ENCODE assay signal across 8 mouse cellular contexts in genomic region chr4:115088611-115089338, GRCm38 (mm10). TPM values are rescaled to one million over a fixed set of nuclear protein-coding genes. Genes with fewer than 3 reads are reported as not detected.
DNase-seq lines count a peak whose midpoint lies in the region; ATAC-seq lines count a peak whose summit lies in the region.

Gene Pdzk1ip1, plus strand, starts transcription at chr4:115088708.

- no peaks in the 10 kb centered on the region for H3K9me3 ChIP-seq in forebrain, embryonic 11.5 days (ENCODE audit: control insufficient read depth, low read length)
- H3K9me3 ChIP-seq in forebrain, embryonic 14.5 days (replicated peaks; ENCODE audit: control insufficient read depth, low read length), result no peaks in the 10 kb centered on the region
- no peaks in the 10 kb centered on the region for H3K9me3 ChIP-seq in lung, embryonic 15.5 days

- WGBS in forebrain, embryonic 11.5 days, result 31% methylated on average over 11 of the region's 11 CpGs
- 25% methylated on average over 11 of the region's 11 CpGs for WGBS in forebrain, embryonic 14.5 days
- 15% methylated on average over 11 of the region's 11 CpGs for WGBS in lung, embryonic 15.5 days

- no peak within 1 kb of the TSS for H3K4me2 ChIP-seq in forebrain, embryonic 11.5 days (ENCODE audit: low read depth, low read length, severe bottlenecking)
- H3K4me2 ChIP-seq in forebrain, embryonic 14.5 days (ENCODE audit: low read length), result no peak within 1 kb of the TSS
- peak within 1 kb of the TSS; percentile 49 for H3K4me2 ChIP-seq in lung, embryonic 15.5 days

- peaks cover 2% of the 10 kb centered on the region; the same call in 1 of the 2 replicates for H3K27me3 ChIP-seq in forebrain, embryonic 11.5 days (ENCODE audit: control insufficient read depth, insufficient read depth, low read length)
- 0 out of 2 replicates have a peak, but pooled peaks cover 4% of the 10 kb centered on the region for H3K27me3 ChIP-seq in forebrain, embryonic 14.5 days (replicated peaks; ENCODE audit: control insufficient read depth, insufficient read depth, low read length)
- H3K27me3 ChIP-seq in lung, embryonic 15.5 days, result no peaks in the 10 kb centered on the region

- H3K36me3 ChIP-seq in forebrain, embryonic 11.5 days (ENCODE audit: control insufficient read depth, insufficient read depth, low read length), result no peaks in the 10 kb centered on the region
- no peaks in the 10 kb centered on the region for H3K36me3 ChIP-seq in forebrain, embryonic 14.5 days (ENCODE audit: control insufficient read depth, insufficient read depth, low read length)
- H3K36me3 ChIP-seq in lung, embryonic 15.5 days, result no peaks in the 10 kb centered on the region

- no peak within 1 kb of the TSS for H3K27ac ChIP-seq in forebrain, embryonic 11.5 days (ENCODE audit: low read depth, low read length)
- no peak within 1 kb of the TSS for H3K27ac ChIP-seq in forebrain, embryonic 14.5 days (ENCODE audit: low read depth, low read length)
- peak within 1 kb of the TSS; percentile 84 for H3K27ac ChIP-seq in lung, embryonic 15.5 days

- H3K4me3 ChIP-seq in forebrain, embryonic 11.5 days (ENCODE audit: low read depth, low read length), result no peak within 1 kb of the TSS
- no peak within 1 kb of the TSS for H3K4me3 ChIP-seq in forebrain, embryonic 14.5 days (ENCODE audit: low read depth, low read length)
- H3K4me3 ChIP-seq in lung, embryonic 15.5 days, result peak within 1 kb of the TSS; percentile 29

- DNase-seq in forebrain, embryonic 11.5 days (ENCODE audit: low spot score), result no peak
- DNase-seq in forebrain, embryonic 14.5 days (ENCODE audit: low spot score), result no peak
- peak; percentile 20 for DNase-seq in R1 (ENCODE audit: low read depth, low spot score)
- peak; percentile 89 to 91 for DNase-seq in kidney, adult 8-10 months
- no peak for DNase-seq in gastrocnemius, postnatal 4 days (ENCODE audit: low spot score in 2 of 2)
- no peak for DNase-seq in left cerebral cortex, postnatal 25 days (ENCODE audit: low spot score in 2 of 2)

- no peak for ATAC-seq in forebrain, embryonic 11.5 days (replicated peaks; ENCODE audit: low FRiP score)
- no peak for ATAC-seq in forebrain, embryonic 14.5 days
- peak; percentile 60 for ATAC-seq in lung, embryonic 15.5 days (ENCODE audit: borderline replicate concordance, extremely low read depth, low FRiP score, low TSS enrichment)
- no peak; the same call in 1 of the 2 replicates for ATAC-seq in monocyte, adult 5-6 weeks (replicated peaks; ENCODE audit: insufficient number of reproducible peaks, low FRiP score, low TSS enrichment, poor library complexity, severe bottlenecking)

- H3K9ac ChIP-seq in forebrain, embryonic 11.5 days (ENCODE audit: low read length), result no peak within 1 kb of the TSS
- no peak within 1 kb of the TSS for H3K9ac ChIP-seq in forebrain, embryonic 14.5 days (ENCODE audit: low read length)
- no peak within 1 kb of the TSS for H3K9ac ChIP-seq in lung, embryonic 15.5 days

- H3K4me1 ChIP-seq in forebrain, embryonic 11.5 days (replicated peaks; ENCODE audit: control insufficient read depth, insufficient read depth, low read length), result no peaks in the 10 kb centered on the region
- H3K4me1 ChIP-seq in forebrain, embryonic 14.5 days (ENCODE audit: control insufficient read depth, insufficient read depth, low read length), result no peaks in the 10 kb centered on the region
- peaks cover 26% of the 10 kb centered on the region for H3K4me1 ChIP-seq in lung, embryonic 15.5 days

- intact Hi-C loops in left cerebral cortex, postnatal 25 days (cut with DNase I), result no loop called here

RNA-seq across cellular contexts. Expression of gene Pdzk1ip1, which starts in this region (rescaled TPM):
- polyA plus RNA-seq in forebrain, embryonic 11.5 days (2014; fragmentation: Nextera tagmentation; extraction: Ambion mirVana), result 13.8 and 16.2 TPM in 2 replicates
- polyA plus RNA-seq in forebrain, embryonic 14.5 days (2014; fragmentation: Nextera tagmentation; extraction: Ambion mirVana), result 0.65 and 0.70 TPM in 2 replicates
- 21.6 and 22.9 TPM in 2 replicates for polyA plus RNA-seq in lung, embryonic 15.5 days (2015; fragmentation: Nextera tagmentation; extraction: Ambion mirVana)
- total RNA-seq in gastrocnemius, postnatal 4 days (2021), result under 1 TPM in 1 of 2 experiments, not detected in 1; 0.70 TPM
- total RNA-seq in monocyte, adult 5-6 weeks (2017), result 3.3 to 4.9 TPM in 2 of 3 replicates, not detected in the other
- total RNA-seq in left cerebral cortex, postnatal 25 days (2021), result 1 to 10 TPM in 1 of 2 experiments, under 1 TPM in 1; 0.71 to 1.1 TPM

Comparison
In these comparisons a context has a peak if more than half of its experiments do, and no peak if none do; other contexts are left out.
1. DNase-seq: peak in R1 (single experiment) and kidney, adult 8-10 months (2 of 2); none in forebrain, embryonic 11.5 days (single experiment), forebrain, embryonic 14.5 days (single experiment), gastrocnemius, postnatal 4 days (0 of 2) and left cerebral cortex, postnatal 25 days (0 of 2).